Mouse (Mus musculus) liver, embryonic 14.5 days (tissue): Measurements from ENCODE around the gene Itih5. TPM values are rescaled to one million over a fixed set of nuclear protein-coding genes. Genes with fewer than 3 reads are reported as not detected.
A peak's percentile ranks its signal among the peaks of the same experiment; 100 is the strongest.

Experiments used
- ATAC-seq: fragments of 200-750 bp; cut with Nextera tagmentation; 2 replicates; pipeline ENCODE4 v1.8.0; 2017; ENCODE audit warnings: moderate number of reproducible peaks, mild to moderate bottlenecking, moderate library complexity; ENCODE audit not compliant: insufficient read depth
- DNase-seq, 3 experiments: peaks; one replicate each; pipeline ENCODE4 v3.0.0-alpha.2; 2012 to 2013; ENCODE audit warnings: low read depth in 3 of 3, low spot score in 3 of 3
- H3K27ac ChIP-seq: fragments of 300-500 bp; sonication (generic); 2 replicates; pipeline ENCODE4 v1.5.1; 2014; ENCODE audit warnings: moderate library complexity, mild to moderate bottlenecking, control low read depth, inconsistent platforms
- H3K27me3 ChIP-seq: fragments of 300-500 bp; sonication (generic); 2 replicates; pipeline ENCODE4 v1.6.1; 2014; ENCODE audit warnings: mild to moderate bottlenecking, low read length, moderate library complexity; ENCODE audit not compliant: control insufficient read depth, insufficient read depth
- H3K36me3 ChIP-seq: fragments of 300-500 bp; sonication (generic); replicated peaks from 2 replicates; pipeline ENCODE4 v1.6.1; 2014; ENCODE audit warnings: low read depth; ENCODE audit not compliant: control insufficient read depth, insufficient read depth
- H3K4me1 ChIP-seq, 2 experiments: fragments of 200-500 bp in 1 of 2; fragments of 300-500 bp in 1 of 2; sonication (generic) in 1 of 2; replicated peaks; 2 replicates each; pipeline ENCODE4 v1.6.1; 2012 to 2014; ENCODE audit warnings: antibody characterized with exemption in 1 of 2, inconsistent platforms in 1 of 2, low read length in 1 of 2; ENCODE audit not compliant: control insufficient read depth in 2 of 2, insufficient read depth in 2 of 2
- H3K4me2 ChIP-seq: fragments of 300-500 bp; sonication (generic); 2 replicates; pipeline ENCODE4 v1.6.1; 2014; ENCODE audit warnings: low read depth, mild to moderate bottlenecking, control low read depth, moderate library complexity
- H3K4me3 ChIP-seq, 2 experiments: fragments of 200-500 bp in 1 of 2; fragments of 300-500 bp in 1 of 2; sonication (generic) in 1 of 2; 2 replicates each; pipeline ENCODE4 v1.5.1; 2012 to 2014; ENCODE audit warnings: low read depth in 2 of 2, low read length in 2 of 2, mild to moderate bottlenecking in 2 of 2, control low read depth in 1 of 2, inconsistent platforms in 1 of 2, moderate library complexity in 1 of 2; ENCODE audit not compliant: insufficient read depth in 1 of 2
- H3K9ac ChIP-seq: fragments of 300-500 bp; sonication (generic); replicated peaks from 2 replicates; pipeline ENCODE4 v1.6.1; 2014; ENCODE audit warnings: mild to moderate bottlenecking, control low read depth, moderate library complexity
- H3K9me3 ChIP-seq: fragments of 300-500 bp; sonication (generic); 2 replicates; pipeline ENCODE4 v1.6.1; 2016; ENCODE audit warnings: low read length, mixed read lengths; ENCODE audit not compliant: control insufficient read depth
- CTCF ChIP-seq: IDR thresholded peaks from 2 replicates; pipeline ENCODE4 v1.5.1; 2016; ENCODE audit warnings: antibody characterized with exemption, low read depth, control low read depth
- EP300 ChIP-seq: IDR thresholded peaks from 2 replicates; pipeline ENCODE4 v1.6.1; 2016; ENCODE audit warnings: antibody characterized with exemption, low read depth
- WGBS: fragments of 180-500 bp; shearing (Covaris S2); extraction: QIAGEN DNeasy Blood & Tissue Kit; methylation state at CpG from one replicate; pipeline ENCODE4 v1.1.7; 2014; ENCODE audit not compliant: insufficient replicate concordance; 5-methylcytosine and 5-hydroxymethylcytosine counted together
- polyA plus RNA-seq, 2 experiments: library from polyadenylated mRNA; depleted of rRNA in 1 of 2; stranded (reverse) in 1 of 2; unstranded in 1 of 2; fragments of >200 nt; fragmentation: Nextera tagmentation in 1 of 2; extraction: Ambion mirVana in 1 of 2; gene quantifications; 2 replicates each; pipeline versions ENCODE4 v1.2.1 to v1.2.3; 2012 to 2014

The Itih5 gene
- 1.4 and 2.0 TPM in 2 replicates for polyA plus RNA-seq (2012; rRNA removed)
- 2.5 and 2.8 TPM in 2 replicates for polyA plus RNA-seq (2014; fragmentation: Nextera tagmentation; extraction: Ambion mirVana)

DNA sequence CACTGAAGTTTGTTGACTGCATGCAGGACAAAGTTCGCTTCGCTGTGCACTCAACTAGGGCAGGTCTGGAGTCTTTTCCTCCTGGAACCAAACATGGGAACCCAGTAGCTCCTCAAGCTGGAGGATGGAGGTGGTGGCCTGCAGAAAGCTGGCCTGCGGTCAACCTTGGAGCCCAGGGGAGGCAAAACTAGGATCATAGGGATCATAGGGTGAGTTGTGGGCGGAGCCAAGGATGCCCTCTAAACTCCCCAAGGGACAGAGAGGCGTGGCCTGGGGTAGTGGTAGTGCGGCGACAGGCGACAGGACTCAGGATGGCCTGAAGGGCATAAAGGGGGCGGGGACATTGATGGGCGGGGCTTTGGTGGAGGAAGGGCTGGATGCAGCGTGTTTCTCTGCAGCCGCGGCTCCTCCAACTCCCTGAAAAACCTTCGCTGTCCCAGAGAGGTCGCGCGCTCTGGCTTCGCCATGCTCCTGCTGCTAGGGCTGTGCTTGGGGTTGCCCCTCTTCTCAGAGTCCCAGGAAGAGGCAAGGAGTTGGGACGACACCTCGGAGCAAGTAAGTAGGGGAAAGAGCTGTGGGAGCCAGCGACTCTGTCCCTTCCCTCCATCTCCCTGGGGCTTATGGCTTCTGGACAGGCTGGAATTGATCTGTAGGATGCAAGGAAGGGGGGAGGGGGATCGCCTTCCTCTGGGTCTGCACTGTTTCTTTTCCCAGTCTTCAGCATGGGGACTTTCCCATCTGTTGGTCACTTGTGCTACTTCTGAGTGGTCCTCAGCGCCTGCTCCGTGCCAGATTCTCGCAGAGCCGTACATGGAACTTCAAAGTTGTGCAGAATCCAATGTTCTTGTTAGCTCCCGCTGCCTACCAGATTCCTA lies at the start of gene Itih5:
Gene Itih5, plus strand, starts transcription at position 371 of the 875 bp plus-strand sequence.
- WGBS: 4% methylated on average over 27 of the region's 27 CpGs
- no peak for TF ChIP-seq EP300
- TF ChIP-seq CTCF: no peak

DNA sequence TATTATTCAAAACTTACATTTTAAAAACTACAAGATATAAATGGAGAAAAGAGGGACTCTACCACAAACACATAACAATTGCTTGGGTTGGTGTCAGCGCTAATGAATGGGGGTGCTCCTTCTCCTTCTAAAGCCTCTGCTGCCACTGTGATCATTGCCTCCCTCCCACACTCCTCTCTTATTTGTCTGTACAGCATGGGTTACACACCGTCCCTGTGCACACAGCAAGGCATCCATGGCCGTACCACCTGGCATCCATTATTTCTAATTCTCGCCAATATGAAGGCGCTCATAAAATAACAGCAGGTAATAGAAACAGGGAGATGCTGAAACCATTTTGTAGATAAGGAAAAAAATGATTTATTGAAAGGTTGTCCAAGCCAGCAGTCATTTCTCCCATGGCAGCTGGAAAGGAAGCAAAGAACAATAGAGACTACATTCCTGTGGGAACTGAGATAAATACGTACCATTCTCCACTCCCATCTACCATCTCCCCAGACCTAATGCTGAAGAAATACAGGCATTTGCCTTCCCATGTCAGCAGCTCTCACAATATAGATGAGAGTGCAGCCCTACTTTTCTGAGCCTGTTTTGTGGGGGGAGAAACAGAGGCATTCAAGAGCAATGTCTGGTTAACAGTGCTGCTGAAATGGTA lies 44.7 kb upstream of the Itih5 start:
- H3K27ac ChIP-seq: no peak overlapping the region
- H3K4me3 ChIP-seq: no peak overlapping the region
- no peaks in the 10 kb centered on the region for H3K4me1 ChIP-seq
- ATAC-seq: no peak
- no peak overlapping the region for H3K9ac ChIP-seq
- no peaks in the 10 kb centered on the region for H3K36me3 ChIP-seq
- no peaks in the 10 kb centered on the region for H3K27me3 ChIP-seq
- H3K9me3 ChIP-seq: no peaks in the 10 kb centered on the region
- H3K4me2 ChIP-seq: no peak overlapping the region
- no peak for TF ChIP-seq CTCF
- no peak for TF ChIP-seq EP300
- no peak for DNase-seq
- WGBS: 59% methylated on average over 6 of the region's 6 CpGs

More for the DNA sequence above, at the start of gene Itih5:
- H3K4me1 ChIP-seq: peaks cover 0 to 15% of the 10 kb centered on the region in 2 experiments; a peak in 2 of 4 replicates
- DNase-seq (peak; percentile 41 to 48 (median 46)), ATAC-seq (peak; percentile 80)
- H3K9me3 ChIP-seq: no peaks in the 10 kb centered on the region
- H3K27me3 ChIP-seq: no peaks in the 10 kb centered on the region
- H3K9ac ChIP-seq: no peak within 1 kb of the TSS
- no peaks in the 10 kb centered on the region for H3K36me3 ChIP-seq
- H3K27ac ChIP-seq: no peak within 1 kb of the TSS
- H3K4me2 ChIP-seq: peak within 1 kb of the TSS; percentile 73
- H3K4me3 ChIP-seq: peak within 1 kb of the TSS; percentile 45 to 63

DNA sequence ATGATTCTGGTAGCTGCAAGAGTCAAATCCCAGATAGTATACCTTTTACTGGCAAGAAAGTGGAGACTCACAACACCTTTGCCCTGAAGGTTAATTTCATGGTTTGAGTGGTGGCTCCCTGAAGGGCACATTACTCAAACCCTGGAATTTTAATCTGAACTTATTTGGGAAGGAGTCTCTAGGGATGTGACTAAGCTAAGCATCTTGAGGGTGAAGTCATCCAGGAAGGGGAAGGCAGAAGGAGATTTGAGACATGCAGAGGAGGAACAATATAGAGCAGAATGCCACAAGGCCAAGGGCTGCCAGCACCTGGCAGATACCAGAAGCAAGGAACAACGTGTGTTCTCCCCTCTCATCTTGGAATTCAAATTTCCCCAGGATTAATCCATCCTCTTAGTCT lies 34.6 kb upstream of the Itih5 start:
- no peaks in the 10 kb centered on the region for H3K4me1 ChIP-seq
- H3K9ac ChIP-seq: no peak overlapping the region
- H3K27me3 ChIP-seq: no peaks in the 10 kb centered on the region
- TF ChIP-seq EP300: no peak
- no peak for TF ChIP-seq CTCF
- no peak overlapping the region for H3K27ac ChIP-seq
- H3K4me3 ChIP-seq: no peak overlapping the region
- 41% methylated on average over 1 of the region's 1 CpGs for WGBS
- no peak overlapping the region for H3K4me2 ChIP-seq
- no peak for ATAC-seq
- H3K36me3 ChIP-seq: no peaks in the 10 kb centered on the region
- H3K9me3 ChIP-seq: no peaks in the 10 kb centered on the region
- no peak for DNase-seq

DNA sequence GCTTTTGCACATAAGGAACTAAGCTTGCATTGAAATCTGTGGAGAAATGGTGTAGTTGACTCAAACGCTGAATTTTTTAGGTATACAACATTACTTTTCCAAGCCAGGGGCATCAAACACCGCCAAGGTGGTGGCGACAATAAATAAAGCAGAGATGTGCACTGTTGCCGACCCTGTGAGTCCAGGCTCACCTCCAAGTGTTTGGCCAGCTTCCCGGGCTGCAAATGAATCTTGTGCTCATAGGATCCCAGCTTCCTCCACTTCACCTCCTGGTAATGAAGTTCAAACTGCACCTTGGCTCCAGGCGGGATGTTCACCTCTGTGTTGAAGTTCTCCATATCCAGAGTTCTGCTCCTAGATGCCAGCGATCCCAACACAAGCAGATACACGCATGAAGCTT lies 34.1 kb upstream of the Itih5 start:
- TF ChIP-seq CTCF (no peak), EP300 (no peak)
- Histone ChIP-seq H3K27ac (no peak overlapping the region), H3K27me3 (no peaks in the 10 kb centered on the region), H3K4me2 (no peak overlapping the region), H3K9ac (no peak overlapping the region), H3K4me1 (no peaks in the 10 kb centered on the region), H3K36me3 (no peaks in the 10 kb centered on the region), H3K9me3 (no peaks in the 10 kb centered on the region), H3K4me3 (no peak overlapping the region)
- 61% methylated on average over 8 of the region's 8 CpGs for WGBS
- ATAC-seq: no peak
- no peak for DNase-seq

DNA sequence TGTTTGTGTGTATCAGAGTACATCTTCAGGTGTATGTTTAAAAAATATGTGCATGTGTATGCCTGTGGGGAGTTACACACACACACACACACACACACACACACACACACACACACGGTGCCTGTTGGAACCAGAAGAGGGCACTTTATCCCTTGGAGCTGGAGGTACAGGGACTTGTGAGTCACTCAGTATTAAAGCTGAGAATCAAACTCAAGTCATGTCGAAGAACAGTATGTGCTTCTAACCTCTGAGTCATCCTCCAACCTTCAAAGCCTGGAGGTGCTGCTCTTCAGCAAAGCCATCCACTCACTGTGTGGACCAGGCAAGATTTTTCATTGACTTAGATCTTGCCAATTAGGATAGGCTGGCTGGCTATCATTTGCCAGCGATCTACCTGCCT lies 31.5 kb upstream of the Itih5 start:
- Histone ChIP-seq H3K36me3 (no peaks in the 10 kb centered on the region), H3K4me3 (no peak overlapping the region), H3K4me1 (no peaks in the 10 kb centered on the region), H3K9ac (no peak overlapping the region), H3K27ac (no peak overlapping the region), H3K9me3 (no peaks in the 10 kb centered on the region), H3K27me3 (no peaks in the 10 kb centered on the region), H3K4me2 (no peak overlapping the region)
- no peak for ATAC-seq
- no peak for TF ChIP-seq CTCF
- TF ChIP-seq EP300: no peak
- no peak for DNase-seq
- WGBS: 32% methylated on average over 3 of the region's 3 CpGs
